Comparison of ENCODE assay signal across 15 mouse cellular contexts in the genomic region with DNA sequence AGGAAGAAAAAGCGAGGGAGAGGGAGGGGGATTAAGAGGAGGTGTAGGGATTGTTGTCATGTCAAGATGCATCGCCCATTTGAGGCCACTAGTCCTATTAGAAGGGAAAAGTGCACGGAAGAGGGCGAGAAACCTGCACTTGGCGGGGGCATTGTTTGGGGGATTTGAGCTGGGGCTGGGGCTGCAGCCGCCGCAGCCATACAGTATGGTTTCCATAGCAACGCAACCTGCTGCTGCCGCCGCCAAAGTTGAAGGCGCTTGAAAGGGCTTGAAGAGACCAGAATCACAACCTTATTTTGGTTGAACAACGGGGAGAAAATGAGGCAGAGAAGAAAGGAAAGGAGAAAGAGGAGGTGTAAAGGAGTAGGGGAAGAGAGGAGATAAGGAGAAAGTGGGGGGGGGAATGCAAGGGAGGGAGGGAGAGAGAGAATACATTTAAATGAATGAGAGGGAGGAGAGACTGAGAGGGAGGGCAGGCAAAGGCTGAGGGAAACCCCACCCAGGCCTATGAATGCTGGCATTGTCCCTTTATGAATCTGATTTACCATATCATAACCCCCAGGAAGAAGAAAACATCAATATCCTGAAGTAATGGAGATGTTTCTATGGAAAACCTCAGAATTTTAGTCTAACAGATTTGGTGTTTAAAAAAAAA. TPM values are rescaled to one million over a fixed set of nuclear protein-coding genes. Genes with fewer than 3 reads are reported as not detected.
DNase-seq lines count a peak whose midpoint lies in the region; ATAC-seq and TF ChIP-seq lines count a peak whose summit lies in the region.
"Had no signal": no experiment of that assay in that cellular context is flagged by ENCODE, and none has a peak within 500 bp of the region (broad histone marks: within the 10 kb centered on the region; RNA-seq: fewer than 3 reads in every experiment).

No protein-coding gene starts in this region.

- H3K9ac ChIP-seq in hindbrain, embryonic 11.5 days (ENCODE audit: low read depth, low read length) = no peak overlapping the region
- no peak overlapping the region for H3K9ac ChIP-seq in midbrain, embryonic 13.5 days (replicated peaks)
- H3K9ac ChIP-seq: embryonic facial prominence, embryonic 12.5 days; heart, embryonic 12.5 days had no signal

- peak; percentile 76 for ATAC-seq in hindbrain, embryonic 11.5 days (ENCODE audit: low FRiP score)
- ATAC-seq in midbrain, embryonic 13.5 days = peak; percentile 87
- no peak for ATAC-seq in erythroid progenitor cell, adult 5-6 weeks (replicated peaks; ENCODE audit: low FRiP score, poor library complexity, severe bottlenecking)
- ATAC-seq in megakaryocyte-erythroid progenitor cell, adult 5-6 weeks (replicated peaks; ENCODE audit: low FRiP score, low TSS enrichment, poor library complexity, severe bottlenecking) = no peak

- H3K4me1 ChIP-seq in testis, adult 2 months (ENCODE audit: control insufficient read depth, insufficient read depth, low read length) = peaks cover 6% of the 10 kb centered on the region
- H3K4me1 ChIP-seq in hindbrain, embryonic 11.5 days (replicated peaks; ENCODE audit: control insufficient read depth, insufficient read depth, low read length) = 0 out of 2 replicates have a peak, but pooled peaks cover 2% of the 10 kb centered on the region
- H3K4me1 ChIP-seq in midbrain, embryonic 13.5 days (replicated peaks) = peaks cover 27% of the 10 kb centered on the region
- H3K4me1 ChIP-seq: embryonic facial prominence, embryonic 12.5 days; heart, embryonic 12.5 days had no signal

- WGBS in hindbrain, embryonic 11.5 days = under 1% methylated on average over 12 of the region's 12 CpGs
- under 1% methylated on average over 12 of the region's 12 CpGs for WGBS in midbrain, embryonic 13.5 days

- TF ChIP-seq CTCF in testis, adult 2 months (IDR thresholded peaks at IDR 0.05; ENCODE audit: control insufficient read depth, insufficient read depth, insufficient replicate concordance, low read depth, low read length) = no peak

- TF ChIP-seq POLR2A in testis, adult 2 months (IDR thresholded peaks at IDR 0.05; ENCODE audit: control insufficient read depth, low read depth, low read length) = no peak

- no peaks in the 10 kb centered on the region for H3K27me3 ChIP-seq in testis, adult 2 months (ENCODE audit: control insufficient read depth, insufficient read depth, low read length)
- H3K27me3 ChIP-seq in hindbrain, embryonic 11.5 days (ENCODE audit: control insufficient read depth, insufficient read depth, low read length) = peaks cover 61% of the 10 kb centered on the region
- peaks cover 91% of the 10 kb centered on the region for H3K27me3 ChIP-seq in midbrain, embryonic 13.5 days

- no peak overlapping the region for H3K27ac ChIP-seq in testis, adult 2 months (ENCODE audit: control insufficient read depth, insufficient read depth, low read depth, low read length)
- no peak overlapping the region for H3K27ac ChIP-seq in hindbrain, embryonic 11.5 days (ENCODE audit: low read depth, low read length)
- H3K27ac ChIP-seq in midbrain, embryonic 13.5 days = peak overlapping the region; percentile 60
- H3K27ac ChIP-seq: embryonic facial prominence, embryonic 12.5 days had no signal

- no peaks in the 10 kb centered on the region for H3K9me3 ChIP-seq in hindbrain, embryonic 11.5 days (ENCODE audit: control insufficient read depth, low read length)
- no peaks in the 10 kb centered on the region for H3K9me3 ChIP-seq in midbrain, embryonic 13.5 days
- H3K9me3 ChIP-seq: embryonic facial prominence, embryonic 12.5 days had no signal

- peak overlapping the region; percentile 47 for H3K4me3 ChIP-seq in testis, adult 2 months (ENCODE audit: control insufficient read depth, low read depth, low read length)
- no peak overlapping the region for H3K4me3 ChIP-seq in hindbrain, embryonic 11.5 days (ENCODE audit: low read depth, low read length)
- H3K4me3 ChIP-seq in midbrain, embryonic 13.5 days (replicated peaks) = peak overlapping the region; percentile 25
- H3K4me3 ChIP-seq: embryonic facial prominence, embryonic 12.5 days; heart, embryonic 12.5 days had no signal

- no peak overlapping the region for H3K4me2 ChIP-seq in hindbrain, embryonic 11.5 days (replicated peaks; ENCODE audit: low read depth, low read length)
- peak overlapping the region; percentile 47 for H3K4me2 ChIP-seq in midbrain, embryonic 13.5 days (replicated peaks)
- H3K4me2 ChIP-seq: embryonic facial prominence, embryonic 12.5 days; heart, embryonic 12.5 days had no signal

- DNase-seq in testis, postnatal 10 days (ENCODE audit: low spot score) = no peak
- DNase-seq in hindbrain, embryonic 11.5 days (ENCODE audit: low spot score) = peak; percentile 73
- peak; percentile 71 for DNase-seq in retina, postnatal 1 day
- no peak for DNase-seq in adrenal gland, postnatal 36 days
- DNase-seq: adrenal gland, adult 2 months; kidney, postnatal 10 days; right cerebral cortex, postnatal 25 days had no signal

- H3K36me3 ChIP-seq in testis, adult 2 months (ENCODE audit: control insufficient read depth, insufficient read depth, low read length) = no peaks in the 10 kb centered on the region
- no peaks in the 10 kb centered on the region for H3K36me3 ChIP-seq in hindbrain, embryonic 11.5 days (ENCODE audit: control insufficient read depth, insufficient read depth, low read length)
- no peaks in the 10 kb centered on the region for H3K36me3 ChIP-seq in midbrain, embryonic 13.5 days
- H3K36me3 ChIP-seq: embryonic facial prominence, embryonic 12.5 days; heart, embryonic 12.5 days had no signal

RNA-seq across cellular contexts. Expression of a gene that starts 48.5 kb away (rescaled TPM):
- 0.28 and 0.86 TPM in 2 replicates for polyA plus RNA-seq in testis, adult 2 months (2012; rRNA removed)
- polyA plus RNA-seq in hindbrain, embryonic 11.5 days (2014; fragmentation: Nextera tagmentation; extraction: Ambion mirVana) = 18.2 and 23.8 TPM in 2 replicates
- polyA plus RNA-seq in midbrain, embryonic 13.5 days (2015; fragmentation: Nextera tagmentation; extraction: Ambion mirVana) = 14.8 and 16.4 TPM in 2 replicates
- total RNA-seq in adrenal gland, postnatal 36 days (2021) = not detected
- not detected in 2 replicates for total RNA-seq in erythroid progenitor cell, adult 5-6 weeks (2015; ENCODE audit: low replicate concordance)
- total RNA-seq in erythroid progenitor cell, adult 5-6 weeks (2017; ENCODE audit: low replicate concordance) = not detected in 2 replicates
- not detected in 2 replicates for total RNA-seq in megakaryocyte-erythroid progenitor cell, adult 5-6 weeks (2014; fragmentation: Nextera tagmentation)
- not detected in 2 replicates for total RNA-seq in megakaryocyte-erythroid progenitor cell, adult 5-6 weeks (2017)
- total RNA-seq: adrenal gland, adult 2 months; liver, adult 2 months had no signal
- polyA plus RNA-seq: liver, adult 2 months; stomach, embryonic 16.5 days had no signal

RNA-seq across cellular contexts. Expression of a gene that starts 51.9 kb away (rescaled TPM):
- polyA plus RNA-seq in testis, adult 2 months (2012; rRNA removed) = 0.12 TPM in 1 of 2 replicates, not detected in the other
- 32.8 and 36.5 TPM in 2 replicates for polyA plus RNA-seq in hindbrain, embryonic 11.5 days (2014; fragmentation: Nextera tagmentation; extraction: Ambion mirVana)
- polyA plus RNA-seq in midbrain, embryonic 13.5 days (2015; fragmentation: Nextera tagmentation; extraction: Ambion mirVana) = 53.2 and 56.6 TPM in 2 replicates
- total RNA-seq in adrenal gland, postnatal 36 days (2021) = not detected
- not detected in 2 replicates for total RNA-seq in erythroid progenitor cell, adult 5-6 weeks (2015; ENCODE audit: low replicate concordance)
- not detected in 2 replicates for total RNA-seq in erythroid progenitor cell, adult 5-6 weeks (2017; ENCODE audit: low replicate concordance)
- not detected in 2 replicates for total RNA-seq in megakaryocyte-erythroid progenitor cell, adult 5-6 weeks (2014; fragmentation: Nextera tagmentation)
- total RNA-seq in megakaryocyte-erythroid progenitor cell, adult 5-6 weeks (2017) = not detected in 2 replicates
- total RNA-seq: adrenal gland, adult 2 months; liver, adult 2 months had no signal
- polyA plus RNA-seq: adrenal gland, adult 2 months; liver, adult 2 months; stomach, embryonic 16.5 days had no signal

Comparison
In these comparisons a context has a peak if more than half of its experiments do, and no peak if none do; other contexts are left out.
1. DNase-seq: peak in hindbrain, embryonic 11.5 days (single experiment) and retina, postnatal 1 day (single experiment); none in testis, postnatal 10 days (single experiment) and adrenal gland, postnatal 36 days (0 of 2).
2. ATAC-seq: peak in hindbrain, embryonic 11.5 days (single experiment) and midbrain, embryonic 13.5 days (single experiment); none in erythroid progenitor cell, adult 5-6 weeks (single experiment) and megakaryocyte-erythroid progenitor cell, adult 5-6 weeks (single experiment).